In the genomic region with DNA sequence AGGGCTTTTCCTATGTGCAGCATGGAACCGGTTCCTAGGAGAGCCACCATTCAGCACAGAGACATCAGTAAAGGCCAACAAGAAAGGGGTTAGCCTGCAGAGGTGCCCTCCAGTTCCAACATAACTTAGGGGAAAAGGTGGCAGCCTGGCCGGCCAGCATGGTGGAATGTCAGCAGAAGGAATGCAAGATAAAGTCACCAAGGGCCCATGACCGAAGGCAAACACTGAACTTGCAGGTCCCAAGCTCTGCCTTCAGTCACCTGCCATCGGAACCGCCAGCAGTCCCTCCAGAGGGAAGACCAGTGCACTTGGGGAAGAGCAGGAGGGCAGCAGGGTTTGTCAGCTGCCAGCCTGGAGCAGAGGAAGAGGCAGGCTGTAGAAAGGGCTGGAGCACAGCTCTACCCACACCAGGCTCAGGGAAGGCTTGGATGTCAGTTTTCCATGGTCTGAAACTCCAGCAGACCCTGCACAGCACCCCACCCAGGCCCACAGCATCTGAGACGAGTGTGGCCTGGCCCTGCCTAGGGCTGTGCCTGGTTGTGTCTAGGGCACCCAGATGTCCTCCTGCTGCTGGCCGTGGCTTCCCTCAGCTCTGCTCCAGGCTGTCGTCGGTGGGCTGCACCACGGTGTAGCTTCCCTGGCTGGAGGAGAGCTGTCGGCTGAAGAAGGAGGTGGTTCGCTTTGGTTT, we compare ENCODE assay signal across 10 mouse cellular contexts. TPM values are rescaled to one million over a fixed set of nuclear protein-coding genes. Genes with fewer than 3 reads are reported as not detected.
DNase-seq lines count a peak whose midpoint lies in the region; ATAC-seq and TF ChIP-seq lines count a peak whose summit lies in the region.
"Had no signal": no experiment of that assay in that cellular context is flagged by ENCODE, and none has a peak within 500 bp of the region (broad histone marks: within the 10 kb centered on the region; RNA-seq: fewer than 3 reads in every experiment).

No protein-coding gene starts in this region.

- H3K36me3 ChIP-seq in kidney, embryonic 16.5 days (ENCODE audit: insufficient read depth, low read length) = peaks cover 42% of the 10 kb centered on the region
- peaks cover 43% of the 10 kb centered on the region for H3K36me3 ChIP-seq in kidney, embryonic 14.5 days (ENCODE audit: control insufficient read depth, insufficient read depth, low read length)
- peaks cover 29% of the 10 kb centered on the region for H3K36me3 ChIP-seq in ES-E14 (ENCODE audit: control insufficient read depth, insufficient read depth, low read length, poor library complexity, severe bottlenecking)
- H3K36me3 ChIP-seq in embryonic facial prominence, embryonic 13.5 days = peaks cover 58% of the 10 kb centered on the region
- peaks cover 42% of the 10 kb centered on the region for H3K36me3 ChIP-seq in limb, embryonic 15.5 days
- H3K36me3 ChIP-seq: midbrain, embryonic 15.5 days had no signal

- peak overlapping the region; percentile 11; the same call in 1 of the 2 replicates for H3K9ac ChIP-seq in kidney, embryonic 16.5 days (replicated peaks; ENCODE audit: low read length)
- no peak overlapping the region for H3K9ac ChIP-seq in kidney, embryonic 14.5 days (ENCODE audit: low read depth, low read length)
- H3K9ac ChIP-seq in ES-E14 (ENCODE audit: insufficient read depth, low read depth, low read length, poor library complexity, severe bottlenecking) = 0 out of 2 replicates have a peak overlapping the region, but pooled peaks have one; percentile 15
- H3K9ac ChIP-seq in embryonic facial prominence, embryonic 13.5 days = 0 out of 2 replicates have a peak overlapping the region, but pooled peaks have one; percentile 1
- H3K9ac ChIP-seq in limb, embryonic 15.5 days = no peak overlapping the region
- H3K9ac ChIP-seq: midbrain, embryonic 15.5 days had no signal

- no peak overlapping the region for H3K4me2 ChIP-seq in kidney, embryonic 16.5 days (replicated peaks; ENCODE audit: low read depth, low read length)
- no peak overlapping the region for H3K4me2 ChIP-seq in kidney, embryonic 14.5 days (replicated peaks; ENCODE audit: low read depth, low read length)
- no peak overlapping the region for H3K4me2 ChIP-seq in embryonic facial prominence, embryonic 13.5 days
- H3K4me2 ChIP-seq in limb, embryonic 15.5 days = no peak overlapping the region
- H3K4me2 ChIP-seq: midbrain, embryonic 15.5 days had no signal

- H3K4me3 ChIP-seq in kidney, embryonic 16.5 days (ENCODE audit: low read length) = no peak overlapping the region
- no peak overlapping the region for H3K4me3 ChIP-seq in kidney, embryonic 14.5 days (ENCODE audit: low read length)
- no peak overlapping the region for H3K4me3 ChIP-seq in ES-E14 (ENCODE audit: insufficient read depth in 1 of 2, low read depth in 1 of 2, low read length in 2 of 2, poor library complexity in 1 of 2, severe bottlenecking in 1 of 2)
- no peak overlapping the region for H3K4me3 ChIP-seq in embryonic facial prominence, embryonic 13.5 days
- no peak overlapping the region for H3K4me3 ChIP-seq in limb, embryonic 15.5 days
- H3K4me3 ChIP-seq: midbrain, embryonic 15.5 days had no signal

- no peaks in the 10 kb centered on the region for H3K9me3 ChIP-seq in kidney, embryonic 16.5 days (ENCODE audit: low read length)
- H3K9me3 ChIP-seq in kidney, embryonic 14.5 days (ENCODE audit: control insufficient read depth, low read length) = no peaks in the 10 kb centered on the region
- no peaks in the 10 kb centered on the region for H3K9me3 ChIP-seq in ES-E14 (ENCODE audit: control insufficient read depth, insufficient read depth, low read depth, low read length)
- no peaks in the 10 kb centered on the region for H3K9me3 ChIP-seq in embryonic facial prominence, embryonic 13.5 days
- no peaks in the 10 kb centered on the region for H3K9me3 ChIP-seq in limb, embryonic 15.5 days
- H3K9me3 ChIP-seq: midbrain, embryonic 15.5 days had no signal

- WGBS in kidney, embryonic 16.5 days = 89% methylated on average over 12 of the region's 12 CpGs
- WGBS in kidney, embryonic 14.5 days = 87% methylated on average over 12 of the region's 12 CpGs
- WGBS in embryonic facial prominence, embryonic 13.5 days = 86% methylated on average over 12 of the region's 12 CpGs
- WGBS in limb, embryonic 15.5 days = 86% methylated on average over 12 of the region's 12 CpGs

- no peak for DNase-seq in ES-E14 (ENCODE audit: low read depth, low spot score)
- DNase-seq in retina, embryonic 14.5 days (ENCODE audit: low spot score) = no peak
- DNase-seq: cerebellum, postnatal 14 days; spleen, adult 18-20 months had no signal

- peaks cover 30% of the 10 kb centered on the region for H3K4me1 ChIP-seq in kidney, embryonic 16.5 days (ENCODE audit: insufficient read depth, low read length)
- H3K4me1 ChIP-seq in kidney, embryonic 14.5 days (ENCODE audit: control insufficient read depth, insufficient read depth, low read length) = peaks cover 32% of the 10 kb centered on the region
- H3K4me1 ChIP-seq in ES-E14 (ENCODE audit: control insufficient read depth in 2 of 2, insufficient read depth in 2 of 2, low read length in 2 of 2, poor library complexity in 1 of 2) = peaks cover 0 to 29% of the 10 kb centered on the region in 2 experiments; a peak in 2 of 4 replicates
- peaks cover 38% of the 10 kb centered on the region for H3K4me1 ChIP-seq in embryonic facial prominence, embryonic 13.5 days
- peaks cover 39% of the 10 kb centered on the region for H3K4me1 ChIP-seq in limb, embryonic 15.5 days

- H3K27me3 ChIP-seq in kidney, embryonic 16.5 days (ENCODE audit: insufficient read depth, low read length) = no peaks in the 10 kb centered on the region
- no peaks in the 10 kb centered on the region for H3K27me3 ChIP-seq in kidney, embryonic 14.5 days (ENCODE audit: control insufficient read depth, insufficient read depth, low read length)
- H3K27me3 ChIP-seq in embryonic facial prominence, embryonic 13.5 days = no peaks in the 10 kb centered on the region
- no peaks in the 10 kb centered on the region for H3K27me3 ChIP-seq in limb, embryonic 15.5 days
- H3K27me3 ChIP-seq: midbrain, embryonic 15.5 days had no signal

- H3K27ac ChIP-seq in kidney, embryonic 16.5 days (ENCODE audit: low read length) = no peak overlapping the region
- no peak overlapping the region for H3K27ac ChIP-seq in kidney, embryonic 14.5 days (ENCODE audit: low read depth, low read length)
- H3K27ac ChIP-seq in ES-E14 (ENCODE audit: insufficient read depth, low read depth, low read length, poor library complexity, severe bottlenecking) = no peak overlapping the region
- peak overlapping the region; percentile 62 for H3K27ac ChIP-seq in embryonic facial prominence, embryonic 13.5 days
- H3K27ac ChIP-seq in limb, embryonic 15.5 days = peak overlapping the region; percentile 18; the same call in 1 of the 2 replicates
- H3K27ac ChIP-seq: midbrain, embryonic 15.5 days had no signal

- ATAC-seq in kidney, embryonic 16.5 days (ENCODE audit: low FRiP score, low TSS enrichment) = no peak
- no peak for ATAC-seq in kidney, embryonic 14.5 days (ENCODE audit: low FRiP score, low TSS enrichment)
- no peak for ATAC-seq in embryonic facial prominence, embryonic 13.5 days (ENCODE audit: insufficient number of reproducible peaks, insufficient read depth, low FRiP score, low TSS enrichment, low read depth)
- ATAC-seq in limb, embryonic 15.5 days (ENCODE audit: insufficient number of reproducible peaks, low FRiP score, low TSS enrichment, low read depth) = no peak
- ATAC-seq in megakaryocyte progenitor cell, adult 5-6 weeks (replicated peaks; ENCODE audit: poor library complexity) = no peak
- ATAC-seq: midbrain, embryonic 15.5 days had no signal

- in situ Hi-C loops in ES-E14 (cut with MboI; ENCODE audit: low sequenced_read_pairs in 2 of 2, unreplicated experiment in 2 of 2) = no loop called here

TF ChIP-seq in ES-E14, 5 proteins besides CTCF, POLR2A, EP300 and RAD21:
- TF ChIP-seq ZC3H11A (IDR thresholded peaks at IDR 0.05; ENCODE audit: borderline replicate concordance, low read depth, low read length) (no peak), MAFK (IDR thresholded peaks at IDR 0.05; ENCODE audit: insufficient read depth, low read depth, low read length) (no peak), CHD2 (IDR thresholded peaks at IDR 0.05; ENCODE audit: low read depth, low read length) (no peak), HCFC1 (IDR thresholded peaks at IDR 0.05; ENCODE audit: borderline replicate concordance, insufficient read depth, low read length) (no peak), ZNF384 (IDR thresholded peaks at IDR 0.05; ENCODE audit: low read depth, low read length) (no peak)

RNA-seq across cellular contexts. Expression of a gene that starts 22.9 kb away (rescaled TPM):
- polyA plus RNA-seq in kidney, embryonic 16.5 days (2015; fragmentation: Nextera tagmentation; extraction: Ambion mirVana) = 50.6 and 52.9 TPM in 2 replicates
- polyA plus RNA-seq in kidney, embryonic 14.5 days (2014; fragmentation: Nextera tagmentation; extraction: Ambion mirVana) = 17.4 and 26.5 TPM in 2 replicates
- 33.4 and 35.7 TPM in 2 replicates for total RNA-seq in ES-E14 (2012; rRNA removed)
- 30.6 and 34.0 TPM in 2 replicates for polyA plus RNA-seq in embryonic facial prominence, embryonic 13.5 days (2015; fragmentation: Nextera tagmentation; extraction: Ambion mirVana)
- 28.4 and 31.3 TPM in 2 replicates for polyA plus RNA-seq in limb, embryonic 15.5 days (2015; fragmentation: Nextera tagmentation; extraction: Ambion mirVana)
- 15.7 and 16.3 TPM in 2 replicates for total RNA-seq in megakaryocyte progenitor cell, adult 5-6 weeks (2015)
- total RNA-seq in megakaryocyte progenitor cell, adult 5-6 weeks (2017) = 16.2 and 17.7 TPM in 2 replicates

RNA-seq across cellular contexts. Expression of a gene that starts 25.4 kb away (rescaled TPM):
- 14.8 and 15.7 TPM in 2 replicates for polyA plus RNA-seq in kidney, embryonic 16.5 days (2015; fragmentation: Nextera tagmentation; extraction: Ambion mirVana)
- 3.3 and 3.5 TPM in 2 replicates for polyA plus RNA-seq in kidney, embryonic 14.5 days (2014; fragmentation: Nextera tagmentation; extraction: Ambion mirVana)
- 1.2 and 1.9 TPM in 2 replicates for total RNA-seq in ES-E14 (2012; rRNA removed)
- polyA plus RNA-seq in embryonic facial prominence, embryonic 13.5 days (2015; fragmentation: Nextera tagmentation; extraction: Ambion mirVana) = 3.1 and 4.5 TPM in 2 replicates
- polyA plus RNA-seq in limb, embryonic 15.5 days (2015; fragmentation: Nextera tagmentation; extraction: Ambion mirVana) = 3.4 and 5.2 TPM in 2 replicates
- total RNA-seq in megakaryocyte progenitor cell, adult 5-6 weeks (2015) = 28.7 and 30.5 TPM in 2 replicates
- total RNA-seq in megakaryocyte progenitor cell, adult 5-6 weeks (2017) = 30.2 and 39.5 TPM in 2 replicates

RNA-seq across cellular contexts. Expression of a gene that starts 41.8 kb away (rescaled TPM):
- polyA plus RNA-seq in kidney, embryonic 16.5 days (2015; fragmentation: Nextera tagmentation; extraction: Ambion mirVana) = 3.7 and 4.4 TPM in 2 replicates
- 2.9 and 4.0 TPM in 2 replicates for polyA plus RNA-seq in kidney, embryonic 14.5 days (2014; fragmentation: Nextera tagmentation; extraction: Ambion mirVana)
- total RNA-seq in ES-E14 (2012; rRNA removed) = 2.1 and 2.2 TPM in 2 replicates
- 3.8 and 4.7 TPM in 2 replicates for polyA plus RNA-seq in embryonic facial prominence, embryonic 13.5 days (2015; fragmentation: Nextera tagmentation; extraction: Ambion mirVana)
- polyA plus RNA-seq in limb, embryonic 15.5 days (2015; fragmentation: Nextera tagmentation; extraction: Ambion mirVana) = 3.1 TPM in 2 replicates
- total RNA-seq in megakaryocyte progenitor cell, adult 5-6 weeks (2015) = 0.32 and 0.81 TPM in 2 replicates
- 1.5 and 2.8 TPM in 2 replicates for total RNA-seq in megakaryocyte progenitor cell, adult 5-6 weeks (2017)

Comparison
In these comparisons a context has a peak if more than half of its experiments do, and no peak if none do; other contexts are left out.
1. H3K9ac ChIP-seq: peak in kidney, embryonic 16.5 days (single experiment), ES-E14 (single experiment) and embryonic facial prominence, embryonic 13.5 days (single experiment); none in kidney, embryonic 14.5 days (single experiment) and limb, embryonic 15.5 days (single experiment).
2. H3K27ac ChIP-seq: peak in embryonic facial prominence, embryonic 13.5 days (single experiment) and limb, embryonic 15.5 days (single experiment); none in kidney, embryonic 16.5 days (single experiment), kidney, embryonic 14.5 days (single experiment) and ES-E14 (single experiment).